Mouse (Mus musculus) lung, postnatal 0 days (tissue): ENCODE data around the gene Net1.
"Not testable (repeated sequence)": the region's sequence is repeated elsewhere in the genome, so short reads cannot be mapped to it uniquely, and the experiment has no call there.

Experiments
- CTCF ChIP-seq: IDR thresholded peaks from 2 replicates; pipeline ENCODE4 v1.5.1; 2016; ENCODE audit warnings: antibody characterized with exemption, mild to moderate bottlenecking
- EP300 ChIP-seq: IDR thresholded peaks from 2 replicates; pipeline ENCODE4 v1.6.1; 2016; ENCODE audit warnings: antibody characterized with exemption, mild to moderate bottlenecking, control low read depth

DNA sequence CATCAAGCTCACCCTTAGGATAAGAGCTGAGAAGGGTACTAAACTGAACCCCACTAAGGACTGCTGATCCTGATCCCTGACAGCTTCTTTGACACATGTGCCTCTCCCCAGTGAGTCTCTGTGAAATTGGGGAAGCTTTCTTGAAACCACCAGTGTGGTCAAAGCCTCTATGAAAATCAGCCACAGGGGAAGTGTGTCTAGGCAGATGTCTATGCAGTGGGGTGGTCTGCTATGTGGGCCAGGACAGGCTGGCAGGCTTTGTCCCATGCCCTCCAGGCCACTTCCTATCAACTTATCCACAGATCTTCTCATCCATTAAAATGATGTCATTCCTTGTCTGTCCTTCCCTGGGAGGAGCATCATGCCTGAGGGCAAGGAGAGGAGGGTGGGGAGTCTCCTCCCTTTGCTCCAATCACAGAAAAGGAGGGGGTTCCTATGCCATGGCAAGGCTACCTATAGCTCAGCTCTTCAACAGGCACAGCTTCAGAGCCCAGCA lies 80.7 kb downstream of the Net1 start, which contains the start of gene Calm4:
- not testable (repeated sequence) for TF ChIP-seq EP300, CTCF
